Mouse (Mus musculus) E14TG2a.4 (cell line): ENCODE data around the gene Phldb1.
A peak's percentile ranks its signal among the peaks of the same experiment; 100 is the strongest.

Experiments used
- CTCF ChIP-seq: conservative IDR thresholded peaks from 2 replicates; pipeline ENCODE4 v1.5.1; 2014; ENCODE audit warnings: low read length
- NANOG ChIP-seq: IDR thresholded peaks from 2 replicates; pipeline ENCODE4 v1.6.1; 2014; ENCODE audit warnings: borderline replicate concordance, low read length, mixed read lengths

GRCm38 (mm10) chr9:44678288-44678871 is 56.6 kb downstream of the Phldb1 start:
- peak; percentile 53 for TF ChIP-seq CTCF
- TF ChIP-seq NANOG, result no peak
